Mouse (Mus musculus): Measurements from ENCODE around the gene Larp4.

- TF ChIP-seq CTCF (IDR thresholded peaks at IDR 0.05; ENCODE audit: borderline replicate concordance, insufficient read depth, low read depth, low read length) (no peak), POLR2A (IDR thresholded peaks at IDR 0.05; ENCODE audit: borderline replicate concordance, insufficient read depth, low read length) (no peak)
Observed at GRCm38 (mm10) chr15:100061377-100061776, 91.5 kb downstream of the Larp4 start.
